Mouse (Mus musculus): ENCODE results near the gene Tex10. TPM values are rescaled to one million over a fixed set of nuclear protein-coding genes. Genes with fewer than 3 reads are reported as not detected.
A peak's percentile ranks its signal among the peaks of the same experiment; 100 is the strongest.

Tex10 gene
- 52.8 and 54.9 TPM in 2 replicates for polyA plus RNA-seq (2016; fragmentation: Nextera tagmentation; extraction: Ambion mirVana)

GRCm38 (mm10) chr4:48472792-48473650 lies at the start of gene Tex10:
Gene Tex10 (minus strand): TSS chr4:48473459.
- H3K27me3 ChIP-seq, result no peaks in the 10 kb centered on the region
- peaks cover 8% of the 10 kb centered on the region for H3K36me3 ChIP-seq
- H3K4me1 ChIP-seq, result peaks cover 17% of the 10 kb centered on the region
- H3K9ac ChIP-seq (replicated peaks), result peak within 1 kb of the TSS; percentile 87
- peak within 1 kb of the TSS; percentile 82 for H3K27ac ChIP-seq (replicated peaks)
- no peaks in the 10 kb centered on the region for H3K9me3 ChIP-seq
- peak within 1 kb of the TSS; percentile 97 for H3K4me3 ChIP-seq
- under 1% methylated on average over 89 of the region's 89 CpGs for WGBS
- ATAC-seq (ENCODE audit: low FRiP score, low read depth), result peak; percentile 98
- peak within 1 kb of the TSS; percentile 78 for H3K4me2 ChIP-seq (replicated peaks)

DNA sequence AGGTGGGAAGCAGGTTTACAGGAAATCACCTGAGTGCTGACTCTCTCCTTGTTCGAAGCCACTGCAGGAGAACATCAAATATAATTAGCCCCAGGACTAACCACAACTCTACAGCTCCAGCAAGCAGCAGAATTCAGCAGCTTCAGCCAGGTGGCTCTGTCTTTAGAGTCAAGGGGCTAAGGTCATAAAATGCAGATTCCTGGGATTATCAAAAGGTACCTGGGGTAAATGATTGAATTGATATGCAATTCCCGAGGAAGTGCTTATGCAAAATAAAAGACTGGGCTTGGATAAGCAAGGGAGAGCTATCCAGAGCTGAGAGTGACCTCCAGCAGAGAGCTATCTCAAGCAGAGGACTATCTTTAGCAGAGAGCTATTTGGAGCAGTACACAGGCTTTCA lies 37.6 kb upstream of the Tex10 start:
- 68% methylated on average over 2 of the region's 2 CpGs for WGBS

DNA sequence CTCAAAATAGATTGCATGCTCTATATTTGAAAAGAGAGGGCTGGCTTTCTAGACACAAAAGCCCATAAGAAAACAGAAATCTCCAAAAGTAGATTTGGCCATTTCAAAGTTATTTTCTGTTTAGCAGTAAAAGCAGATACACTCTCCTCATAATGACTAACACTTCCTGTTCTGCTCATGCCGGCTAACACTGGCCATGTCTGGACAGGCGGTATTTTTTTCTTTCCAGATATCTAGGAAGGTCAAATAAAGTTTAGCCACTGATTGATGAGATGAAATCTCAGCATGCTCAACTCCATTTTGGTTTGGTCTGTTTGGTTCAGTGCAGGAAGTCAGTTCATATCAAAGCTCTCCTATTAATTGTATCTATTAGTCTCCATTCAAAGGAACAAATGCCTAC lies 19.3 kb upstream of the Tex10 start:
- H3K4me2 ChIP-seq (replicated peaks), result no peak overlapping the region
- H3K27ac ChIP-seq (replicated peaks), result no peak overlapping the region
- H3K36me3 ChIP-seq, result no peaks in the 10 kb centered on the region
- H3K9ac ChIP-seq (replicated peaks), result no peak overlapping the region
- no peaks in the 10 kb centered on the region for H3K27me3 ChIP-seq
- H3K4me3 ChIP-seq, result no peak overlapping the region
- H3K4me1 ChIP-seq, result peaks cover 5% of the 10 kb centered on the region; the same call in 1 of the 2 replicates
- ATAC-seq (ENCODE audit: low FRiP score, low read depth), result no peak
- no peaks in the 10 kb centered on the region for H3K9me3 ChIP-seq
- WGBS, result 94% methylated on average over 2 of the region's 2 CpGs

More for the DNA sequence above, 37.6 kb upstream of the Tex10 start:
- Histone ChIP-seq H3K4me1 (no peaks in the 10 kb centered on the region), H3K27ac (replicated peaks) (no peak overlapping the region), H3K27me3 (no peaks in the 10 kb centered on the region), H3K4me2 (replicated peaks) (no peak overlapping the region), H3K36me3 (no peaks in the 10 kb centered on the region), H3K9ac (replicated peaks) (no peak overlapping the region), H3K9me3 (0 out of 2 replicates have a peak, but pooled peaks cover 1% of the 10 kb centered on the region), H3K4me3 (no peak overlapping the region)
- no peak for ATAC-seq (ENCODE audit: low FRiP score, low read depth)

DNA sequence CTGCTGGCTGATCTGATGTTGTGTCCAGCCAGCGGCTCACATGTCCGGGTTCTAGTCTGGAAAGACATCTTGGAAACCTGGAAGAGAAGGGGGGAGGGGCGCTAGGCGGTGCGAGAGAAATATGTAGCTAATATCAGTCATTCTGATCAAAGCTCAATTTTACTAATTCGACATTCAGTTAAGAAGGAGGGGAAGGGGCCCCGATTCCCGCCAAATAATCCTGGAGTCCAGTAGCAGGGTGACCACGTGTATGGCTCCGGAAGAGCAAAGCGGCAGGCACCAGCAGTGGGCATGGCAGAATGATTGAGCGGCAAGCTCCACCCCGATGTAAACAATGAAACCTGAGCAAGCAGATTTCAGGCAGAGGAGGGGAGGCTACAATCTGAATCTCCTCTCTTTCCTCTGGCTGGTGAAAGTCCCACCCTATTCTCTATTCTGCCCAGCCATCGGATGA lies 18.1 kb upstream of the Tex10 start:
- H3K27me3 ChIP-seq, result no peaks in the 10 kb centered on the region
- WGBS, result 14% methylated on average over 14 of the region's 14 CpGs
- peak overlapping the region; percentile 34 for H3K4me3 ChIP-seq
- no peaks in the 10 kb centered on the region for H3K9me3 ChIP-seq
- H3K4me1 ChIP-seq, result peaks cover 5% of the 10 kb centered on the region; the same call in 1 of the 2 replicates
- ATAC-seq (ENCODE audit: low FRiP score, low read depth), result peak; percentile 49; the same call in 1 of the 2 replicates
- peak overlapping the region; percentile 52 for H3K4me2 ChIP-seq (replicated peaks)
- no peak overlapping the region for H3K27ac ChIP-seq (replicated peaks)
- H3K9ac ChIP-seq (replicated peaks), result peak overlapping the region; percentile 34; the same call in 1 of the 2 replicates
- no peaks in the 10 kb centered on the region for H3K36me3 ChIP-seq

DNA sequence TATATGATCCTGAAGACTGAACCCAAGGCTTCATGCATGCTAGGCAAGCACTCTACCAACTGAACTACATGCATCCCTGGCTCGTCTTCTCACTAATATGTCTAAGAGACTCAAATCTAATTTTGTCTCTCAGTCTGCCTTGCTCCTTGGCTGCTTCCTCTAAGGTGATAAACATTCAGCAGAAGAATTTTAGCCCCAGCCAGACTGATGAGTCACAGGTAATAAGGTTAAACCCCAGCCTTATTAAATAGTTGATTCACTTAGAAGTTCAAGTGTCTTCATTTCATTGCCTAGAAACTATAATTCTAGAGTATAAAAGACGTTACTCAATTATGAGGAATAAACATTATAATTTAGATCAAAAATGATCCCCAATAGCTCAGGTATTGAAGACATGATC lies 15.7 kb upstream of the Tex10 start:
- Histone ChIP-seq H3K36me3 (no peaks in the 10 kb centered on the region), H3K4me3 (no peak overlapping the region), H3K4me1 (peaks cover 5% of the 10 kb centered on the region; the same call in 1 of the 2 replicates), H3K9ac (replicated peaks) (no peak overlapping the region), H3K27me3 (no peaks in the 10 kb centered on the region), H3K27ac (replicated peaks) (no peak overlapping the region), H3K9me3 (no peaks in the 10 kb centered on the region), H3K4me2 (replicated peaks) (no peak overlapping the region)
- 83% methylated on average over 2 of the region's 2 CpGs for WGBS
- no peak for ATAC-seq (ENCODE audit: low FRiP score, low read depth)

GRCm38 (mm10) chr4:48481287-48481686 lies 8.0 kb upstream of the Tex10 start:
- H3K36me3 ChIP-seq, result no peaks in the 10 kb centered on the region
- 48% methylated on average over 2 of the region's 2 CpGs for WGBS
- no peak for ATAC-seq (ENCODE audit: low FRiP score, low read depth)
- H3K4me1 ChIP-seq, result no peaks in the 10 kb centered on the region
- H3K9me3 ChIP-seq, result peaks cover 11% of the 10 kb centered on the region; the same call in 1 of the 2 replicates
- no peak overlapping the region for H3K9ac ChIP-seq (replicated peaks)
- no peak overlapping the region for H3K27ac ChIP-seq (replicated peaks)
- H3K4me3 ChIP-seq, result no peak overlapping the region
- H3K27me3 ChIP-seq, result no peaks in the 10 kb centered on the region
- H3K4me2 ChIP-seq (replicated peaks), result no peak overlapping the region

DNA sequence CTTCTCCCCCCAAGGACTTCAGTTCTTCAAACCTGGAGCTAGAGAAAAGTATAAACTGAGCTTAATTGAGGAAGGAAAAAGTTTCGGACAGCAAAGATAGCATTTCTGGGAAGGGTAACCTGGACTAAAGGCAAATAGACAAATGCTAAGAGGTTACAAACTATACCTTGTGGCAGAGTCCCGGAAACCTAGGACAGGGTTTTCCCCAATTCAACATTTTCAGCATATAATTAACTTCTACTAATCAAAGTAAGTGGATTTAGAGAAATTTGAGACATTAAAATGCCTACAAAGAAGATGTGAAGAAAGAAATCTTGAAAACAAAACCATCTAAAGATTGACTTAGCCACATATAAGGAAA lies 372 bp upstream of the Tex10 start:
- peak overlapping the region; percentile 97 for H3K4me3 ChIP-seq
- peak overlapping the region; percentile 78 for H3K4me2 ChIP-seq (replicated peaks)
- whole genome bisulfite sequencing, result 89% methylated on average over 2 of the region's 2 CpGs
- H3K36me3 ChIP-seq, result peaks cover 2% of the 10 kb centered on the region
- peaks cover 4% of the 10 kb centered on the region; the same call in 1 of the 2 replicates for H3K9me3 ChIP-seq
- H3K9ac ChIP-seq (replicated peaks), result no peak overlapping the region
- no peaks in the 10 kb centered on the region for H3K27me3 ChIP-seq
- peaks cover 17% of the 10 kb centered on the region for H3K4me1 ChIP-seq
- no peak for ATAC-seq (ENCODE audit: low FRiP score, low read depth)
- peak overlapping the region; percentile 82; the same call in 1 of the 2 replicates for H3K27ac ChIP-seq (replicated peaks)

GRCm38 (mm10) chr4:48472052-48472791 lies 1.0 kb downstream of the Tex10 start:
- ATAC-seq (ENCODE audit: low FRiP score, low read depth), result no peak
- WGBS, result 23% methylated on average over 12 of the region's 12 CpGs
- H3K4me1 ChIP-seq, result peaks cover 17% of the 10 kb centered on the region
- no peaks in the 10 kb centered on the region for H3K9me3 ChIP-seq
- H3K27me3 ChIP-seq, result no peaks in the 10 kb centered on the region
- H3K36me3 ChIP-seq, result peaks cover 11% of the 10 kb centered on the region
- no peak overlapping the region for H3K27ac ChIP-seq (replicated peaks)
- peak overlapping the region; percentile 97 for H3K4me3 ChIP-seq
- H3K9ac ChIP-seq (replicated peaks), result peak overlapping the region; percentile 87
- H3K4me2 ChIP-seq (replicated peaks), result peak overlapping the region; percentile 78

DNA sequence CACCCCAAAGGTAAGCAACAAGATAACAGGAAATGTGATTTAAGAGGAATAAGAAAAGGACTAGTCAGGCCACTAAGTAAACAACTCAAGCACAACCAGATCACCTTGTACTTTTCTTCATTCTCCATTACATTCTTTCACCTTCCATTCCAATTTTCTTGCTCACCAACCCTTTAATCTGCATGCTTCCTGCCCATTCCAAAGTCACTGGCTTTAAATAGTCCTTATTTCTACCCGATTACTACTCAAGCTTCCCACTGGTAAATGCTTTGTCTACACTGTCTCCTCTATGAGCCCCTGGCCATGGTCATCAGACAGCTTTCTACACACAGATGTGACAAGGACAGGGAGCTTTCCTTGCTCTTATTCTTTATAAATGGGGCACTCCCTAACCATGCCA lies 2.3 kb downstream of the Tex10 start:
- Histone ChIP-seq H3K4me3 (no peak overlapping the region), H3K4me2 (replicated peaks) (peak overlapping the region; percentile 78), H3K27me3 (no peaks in the 10 kb centered on the region), H3K9me3 (no peaks in the 10 kb centered on the region), H3K4me1 (peaks cover 17% of the 10 kb centered on the region), H3K36me3 (peaks cover 17% of the 10 kb centered on the region), H3K9ac (replicated peaks) (peak overlapping the region; percentile 35; the same call in 1 of the 2 replicates), H3K27ac (replicated peaks) (no peak overlapping the region)
- 74% methylated on average over 1 of the region's 1 CpGs for WGBS
- no peak for ATAC-seq (ENCODE audit: low FRiP score, low read depth)

GRCm38 (mm10) chr4:48461060-48461459 lies 12.2 kb downstream of the Tex10 start:
- H3K4me2 ChIP-seq (replicated peaks), result no peak overlapping the region
- peaks cover 40% of the 10 kb centered on the region for H3K36me3 ChIP-seq
- no peak for ATAC-seq (ENCODE audit: low FRiP score, low read depth)
- no peak overlapping the region for H3K4me3 ChIP-seq
- 92% methylated on average over 1 of the region's 1 CpGs for WGBS
- no peaks in the 10 kb centered on the region for H3K9me3 ChIP-seq
- H3K27ac ChIP-seq (replicated peaks), result no peak overlapping the region
- no peaks in the 10 kb centered on the region for H3K4me1 ChIP-seq
- H3K9ac ChIP-seq (replicated peaks), result no peak overlapping the region
- no peaks in the 10 kb centered on the region for H3K27me3 ChIP-seq

- no peaks in the 10 kb centered on the region for H3K9me3 ChIP-seq
- H3K27me3 ChIP-seq, result no peaks in the 10 kb centered on the region
- H3K9ac ChIP-seq (replicated peaks), result no peak overlapping the region
- WGBS, result 96% methylated on average over 6 of the region's 6 CpGs
- peaks cover 47% of the 10 kb centered on the region for H3K36me3 ChIP-seq
- H3K4me1 ChIP-seq, result no peaks in the 10 kb centered on the region
- no peak overlapping the region for H3K27ac ChIP-seq (replicated peaks)
- no peak overlapping the region for H3K4me3 ChIP-seq
- no peak for ATAC-seq (ENCODE audit: low FRiP score, low read depth)
- H3K4me2 ChIP-seq (replicated peaks), result no peak overlapping the region
These were observed 14.8 kb downstream of the Tex10 start for GRCm38 (mm10) chr4:48458436-48458835.
